Mouse (Mus musculus): ENCODE measurements at regions not wholly inside any gene's neighbourhood (a gene's known extent, or its start where the extent isn't known, plus 50 kb on each side); places are given as distances from the start of the nearest gene placed in this dataset.
A peak's percentile ranks its signal among the peaks of the same experiment; 100 is the strongest.

DNA sequence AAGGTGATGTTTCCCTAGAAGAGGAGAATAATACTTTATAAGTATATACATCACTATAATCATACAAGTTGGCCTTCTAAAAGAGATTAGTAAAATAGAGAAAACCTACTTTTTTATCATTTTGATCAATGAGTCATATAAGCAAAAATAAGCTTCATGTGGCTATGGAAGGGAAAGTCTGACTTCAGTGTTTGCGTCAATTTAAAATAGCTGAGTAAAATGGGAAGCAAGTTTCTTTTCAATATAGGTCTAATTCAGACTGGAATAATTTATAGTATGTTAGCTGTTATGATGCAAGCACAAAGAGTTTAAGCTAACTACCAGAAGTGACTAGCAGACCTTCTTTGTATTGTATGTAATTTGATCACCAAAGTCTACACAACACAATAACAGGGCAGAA, 440.0 kb upstream of the Ccnh start:
- DNase-seq = no peak
- peaks cover 3% of the 10 kb centered on the region; the same call in 1 of the 2 replicates for H3K4me1 ChIP-seq (ENCODE audit: control insufficient read depth, insufficient read depth, low read length)
- H3K4me3 ChIP-seq (replicated peaks; ENCODE audit: insufficient read depth, low read depth, low read length) = no peak overlapping the region
- WGBS = 78% methylated on average over 1 of the region's 1 CpGs
- no peak for TF ChIP-seq CTCF (IDR thresholded peaks at IDR 0.05; ENCODE audit: borderline replicate concordance, insufficient read depth, low read depth, low read length)
- TF ChIP-seq POLR2A (IDR thresholded peaks at IDR 0.05; ENCODE audit: borderline replicate concordance, insufficient read depth, low read length) = no peak
- H3K27ac ChIP-seq (ENCODE audit: insufficient read depth, low read length) = no peak overlapping the region
- no peaks in the 10 kb centered on the region for H3K27me3 ChIP-seq (ENCODE audit: control insufficient read depth, insufficient read depth, low read length)

DNA sequence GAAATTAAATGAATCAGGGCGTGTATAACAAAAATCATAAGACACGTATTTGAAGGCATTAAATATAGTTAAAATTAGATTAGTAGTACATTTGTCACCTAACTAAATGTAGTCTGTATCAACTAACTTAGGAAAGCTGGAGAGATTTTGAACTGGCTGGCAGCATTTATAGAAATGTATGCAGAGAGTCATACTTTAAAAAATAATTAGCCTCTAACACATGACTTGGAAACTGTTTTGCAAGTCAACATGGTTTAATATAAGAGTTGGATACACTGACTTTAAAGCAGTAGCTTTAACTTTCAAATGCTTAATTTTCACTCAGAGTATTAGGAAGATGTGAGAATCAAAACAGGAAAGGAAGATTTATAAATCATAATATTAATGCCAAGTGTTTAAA, 439.1 kb upstream of the Ccnh start:
- WGBS = 52% methylated on average over 2 of the region's 2 CpGs
- peak in 1 of 2 experiments; percentile 17 for DNase-seq
- Histone ChIP-seq H3K4me1 (ENCODE audit: control insufficient read depth, insufficient read depth, low read length) (peaks cover 9% of the 10 kb centered on the region; the same call in 1 of the 2 replicates), H3K27ac (ENCODE audit: insufficient read depth, low read length) (no peak overlapping the region), H3K4me3 (replicated peaks; ENCODE audit: insufficient read depth, low read depth, low read length) (no peak overlapping the region), H3K27me3 (ENCODE audit: control insufficient read depth, insufficient read depth, low read length) (no peaks in the 10 kb centered on the region)
- no peak for TF ChIP-seq CTCF (IDR thresholded peaks at IDR 0.05; ENCODE audit: borderline replicate concordance, insufficient read depth, low read depth, low read length)
- TF ChIP-seq POLR2A (IDR thresholded peaks at IDR 0.05; ENCODE audit: borderline replicate concordance, insufficient read depth, low read length) = no peak

DNA sequence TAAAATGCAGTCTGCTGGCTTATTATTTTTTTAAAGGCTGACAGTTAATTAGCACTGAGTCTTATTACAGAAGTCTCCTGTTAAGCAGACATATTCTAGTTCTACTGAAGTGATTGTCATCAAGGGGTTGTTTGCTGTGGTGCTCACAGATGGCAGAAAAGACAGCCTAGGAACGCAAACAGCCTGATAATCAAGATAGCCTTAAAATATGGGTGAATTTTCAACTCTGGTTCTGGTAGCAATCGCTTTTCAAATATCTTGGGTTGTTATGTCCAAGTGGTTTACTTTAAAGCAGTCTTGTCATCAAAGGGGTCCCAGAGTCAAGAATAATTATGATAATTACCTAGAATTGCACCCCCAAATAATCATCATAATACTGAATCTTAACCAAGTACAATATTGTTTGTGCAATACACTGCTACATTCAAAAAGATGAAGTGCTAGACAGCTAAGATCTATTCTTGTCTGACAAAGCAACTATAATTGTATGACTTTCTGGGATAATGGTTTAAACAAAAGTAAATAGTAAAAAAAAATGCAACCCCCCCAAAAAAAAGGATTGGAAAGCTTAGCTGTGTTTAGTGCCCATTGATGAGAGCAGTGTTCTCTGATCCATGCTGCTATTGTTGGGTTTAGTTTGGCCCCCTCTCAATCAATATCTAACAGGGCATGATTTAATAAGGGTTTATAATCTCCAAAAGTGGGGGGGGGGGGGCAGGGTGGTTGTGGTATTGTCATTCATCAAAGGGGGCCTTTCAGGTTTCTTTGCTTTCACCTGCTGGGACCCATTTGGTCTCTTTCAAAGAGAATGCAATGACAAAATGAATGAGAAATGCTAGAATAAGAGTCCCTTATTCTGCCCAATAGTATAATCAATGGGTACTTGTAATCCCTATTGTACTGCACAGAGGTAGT, 437.4 kb upstream of the Ccnh start:
- H3K4me3 ChIP-seq (replicated peaks; ENCODE audit: insufficient read depth, low read depth, low read length) = no peak overlapping the region
- TF ChIP-seq CTCF (IDR thresholded peaks at IDR 0.05; ENCODE audit: borderline replicate concordance, insufficient read depth, low read depth, low read length) (no peak), POLR2A (IDR thresholded peaks at IDR 0.05; ENCODE audit: borderline replicate concordance, insufficient read depth, low read length) (no peak)
- WGBS = 40% methylated on average over 2 of the region's 2 CpGs
- H3K27ac ChIP-seq (ENCODE audit: insufficient read depth, low read length) = peak overlapping the region; percentile 90; the same call in 1 of the 2 replicates
- DNase-seq = peak in 1 of 2 experiments; percentile 52
- H3K4me1 ChIP-seq (ENCODE audit: control insufficient read depth, insufficient read depth, low read length) = peaks cover 9% of the 10 kb centered on the region; the same call in 1 of the 2 replicates
- H3K27me3 ChIP-seq (ENCODE audit: control insufficient read depth, insufficient read depth, low read length) = no peaks in the 10 kb centered on the region

DNA sequence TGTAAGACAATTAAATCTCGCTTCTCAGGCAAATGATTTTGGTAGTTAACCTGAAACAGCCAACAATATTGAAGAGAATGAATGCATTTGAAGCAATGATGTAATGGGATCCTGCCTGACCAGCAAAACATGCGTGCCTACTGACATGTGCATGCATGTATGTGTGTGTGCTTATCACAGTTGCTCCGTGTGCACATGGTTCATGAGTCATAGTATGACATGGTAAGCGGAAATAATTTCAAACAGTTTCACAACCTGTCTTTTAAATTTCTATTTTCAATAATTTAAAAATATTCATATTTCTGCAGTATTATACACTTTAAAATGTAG, 436.8 kb upstream of the Ccnh start:
- 50% methylated on average over 4 of the region's 4 CpGs for WGBS
- DNase-seq = peak; percentile 29 to 33
- no peak for TF ChIP-seq CTCF (IDR thresholded peaks at IDR 0.05; ENCODE audit: borderline replicate concordance, insufficient read depth, low read depth, low read length)
- no peak for TF ChIP-seq POLR2A (IDR thresholded peaks at IDR 0.05; ENCODE audit: borderline replicate concordance, insufficient read depth, low read length)
- Histone ChIP-seq H3K27me3 (ENCODE audit: control insufficient read depth, insufficient read depth, low read length) (no peaks in the 10 kb centered on the region), H3K4me3 (replicated peaks; ENCODE audit: insufficient read depth, low read depth, low read length) (peak overlapping the region; percentile 26), H3K4me1 (ENCODE audit: control insufficient read depth, insufficient read depth, low read length) (peaks cover 9% of the 10 kb centered on the region; the same call in 1 of the 2 replicates), H3K27ac (ENCODE audit: insufficient read depth, low read length) (peak overlapping the region; percentile 90; the same call in 1 of the 2 replicates)

DNA sequence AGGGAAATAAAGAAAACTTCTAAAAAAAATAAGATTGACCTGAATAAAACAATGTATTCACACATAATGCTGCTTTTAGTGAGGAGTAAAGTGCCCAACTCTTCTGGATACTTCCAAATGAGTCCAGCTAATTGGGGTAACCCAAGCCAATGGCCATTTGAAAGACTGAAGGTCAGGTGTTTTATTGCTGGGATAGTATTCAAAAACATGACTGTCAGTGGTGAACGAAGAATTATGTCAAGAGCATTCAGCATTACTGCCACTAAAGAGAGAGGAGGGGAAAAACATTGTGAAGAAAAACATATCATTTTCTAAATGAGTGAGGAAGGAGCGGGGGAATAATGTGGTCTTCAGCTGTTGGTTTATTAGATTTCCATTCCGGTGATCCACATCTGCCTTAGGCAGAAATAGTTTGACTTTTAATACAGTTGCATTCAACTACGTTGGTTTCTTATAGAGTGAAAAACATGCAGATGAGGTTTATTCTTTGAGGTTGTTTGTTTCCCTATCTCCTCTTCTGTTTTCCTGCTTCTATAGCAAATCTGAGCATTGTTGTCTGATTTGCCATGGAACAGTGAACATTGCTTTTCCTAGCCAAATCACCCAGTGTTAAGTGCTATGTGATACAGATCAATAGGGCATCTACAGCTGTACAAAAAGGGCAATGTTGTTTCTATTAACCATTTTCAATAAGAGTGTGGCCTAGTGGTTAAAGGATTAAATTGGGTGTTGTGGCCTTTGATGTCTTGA, 435.3 kb upstream of the Ccnh start:
- WGBS = 47% methylated on average over 4 of the region's 4 CpGs

DNA sequence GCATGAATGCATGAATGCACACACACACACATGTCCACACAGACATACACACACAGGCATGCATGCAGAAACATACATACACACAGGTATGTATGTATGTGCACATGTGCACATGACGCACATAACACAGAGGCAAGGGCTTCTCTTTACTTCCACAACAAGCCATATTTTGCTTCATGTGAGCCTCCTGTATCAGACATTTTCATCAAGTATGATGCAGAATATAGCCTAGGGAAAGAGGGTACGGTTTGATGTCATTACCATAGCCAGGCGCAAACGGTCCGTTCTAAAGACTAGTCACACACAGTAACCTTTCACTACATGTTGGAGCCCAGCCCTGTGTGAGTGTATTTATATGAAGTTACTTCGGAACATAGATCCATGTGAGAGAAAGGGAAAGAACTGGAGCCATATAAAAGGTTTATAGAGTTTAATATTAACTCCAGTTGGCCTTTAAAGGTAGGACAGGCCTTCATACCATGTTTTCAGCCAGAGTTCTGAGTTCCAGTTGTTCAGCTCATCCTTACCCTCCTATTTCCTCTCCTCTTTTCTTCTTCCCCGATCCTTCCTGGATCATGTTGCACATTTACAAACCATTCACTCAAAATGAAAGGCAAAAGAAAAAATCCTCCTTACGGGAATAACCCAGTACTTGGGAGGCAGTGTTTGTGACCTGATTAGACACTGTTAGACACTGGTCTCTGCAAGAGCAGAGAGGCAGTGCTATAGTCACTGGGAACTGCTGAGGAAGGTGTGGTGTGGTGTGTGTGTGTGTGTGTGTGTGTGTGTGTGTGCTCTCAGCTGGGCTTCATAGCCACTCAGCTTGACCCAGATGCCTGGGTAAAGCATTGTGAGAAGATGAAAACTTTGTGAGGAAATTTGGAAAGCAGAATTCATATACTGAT, 434.1 kb upstream of the Ccnh start:
- Histone ChIP-seq H3K4me1 (ENCODE audit: control insufficient read depth, insufficient read depth, low read length) (peaks cover 9% of the 10 kb centered on the region; the same call in 1 of the 2 replicates), H3K4me3 (replicated peaks; ENCODE audit: insufficient read depth, low read depth, low read length) (no peak overlapping the region), H3K27me3 (ENCODE audit: control insufficient read depth, insufficient read depth, low read length) (no peaks in the 10 kb centered on the region), H3K27ac (ENCODE audit: insufficient read depth, low read length) (peak overlapping the region; percentile 73)
- TF ChIP-seq CTCF (IDR thresholded peaks at IDR 0.05; ENCODE audit: borderline replicate concordance, insufficient read depth, low read depth, low read length) (no peak), POLR2A (IDR thresholded peaks at IDR 0.05; ENCODE audit: borderline replicate concordance, insufficient read depth, low read length) (peak; percentile 19; the same call in 1 of the 2 replicates)
- WGBS = 31% methylated on average over 8 of the region's 8 CpGs
- peak; percentile 49 to 55 for DNase-seq

More for the DNA sequence above, 435.3 kb upstream of the Ccnh start:
- Histone ChIP-seq H3K4me3 (replicated peaks; ENCODE audit: insufficient read depth, low read depth, low read length) (no peak overlapping the region), H3K4me1 (ENCODE audit: control insufficient read depth, insufficient read depth, low read length) (peaks cover 9% of the 10 kb centered on the region; the same call in 1 of the 2 replicates), H3K27me3 (ENCODE audit: control insufficient read depth, insufficient read depth, low read length) (no peaks in the 10 kb centered on the region), H3K27ac (ENCODE audit: insufficient read depth, low read length) (no peak overlapping the region; the same call in 1 of the 2 replicates)
- peak in 1 of 2 experiments; percentile 35 for DNase-seq
- TF ChIP-seq POLR2A (IDR thresholded peaks at IDR 0.05; ENCODE audit: borderline replicate concordance, insufficient read depth, low read length) (no peak), CTCF (IDR thresholded peaks at IDR 0.05; ENCODE audit: borderline replicate concordance, insufficient read depth, low read depth, low read length) (no peak)
